Mouse (Mus musculus) bone marrow macrophage, adult 2 months (primary cell): ENCODE measurements at regions not wholly inside any gene's neighbourhood (a gene's known extent, or its start where the extent isn't known, plus 50 kb on each side); places are given as distances from the start of the nearest gene placed in this dataset.

Source experiments
- CTCF ChIP-seq: IDR thresholded peaks from 2 replicates; pipeline ENCODE4 v1.5.1; 2012; ENCODE audit warnings: low read depth, mild to moderate bottlenecking, low read length, moderate library complexity
- POLR2A ChIP-seq: IDR thresholded peaks from 2 replicates; pipeline ENCODE4 v1.6.1; 2012; ENCODE audit warnings: mild to moderate bottlenecking, low read depth, low read length, borderline replicate concordance

GRCm38 (mm10) chrX:12377441-12377840, 210.2 kb upstream of the Atp6ap2 start:
- TF ChIP-seq POLR2A (no peak), CTCF (no peak)
